Mouse (Mus musculus) ES-Bruce4 (cell line): ENCODE data around the gene Slc16a4. TPM values are rescaled to one million over a fixed set of nuclear protein-coding genes. Genes with fewer than 3 reads are reported as not detected.
A peak's percentile ranks its signal among the peaks of the same experiment; 100 is the strongest.

Experiments
- H3K27ac ChIP-seq: 2 replicates; pipeline ENCODE4 v1.5.1; 2012; ENCODE audit warnings: low read length, inconsistent platforms; ENCODE audit not compliant: insufficient read depth
- H3K27me3 ChIP-seq: 2 replicates; pipeline ENCODE4 v1.6.1; 2012; ENCODE audit warnings: mild to moderate bottlenecking, low read length, inconsistent platforms; ENCODE audit not compliant: control insufficient read depth, poor library complexity, insufficient read depth, severe bottlenecking
- H3K36me3 ChIP-seq: 2 replicates; pipeline ENCODE4 v1.6.1; 2012; ENCODE audit warnings: inconsistent platforms, mild to moderate bottlenecking, low read length, moderate library complexity; ENCODE audit not compliant: control insufficient read depth, poor library complexity, insufficient read depth, severe bottlenecking
- H3K4me1 ChIP-seq: one replicate; pipeline ENCODE4 v1.8.1; 2011; ENCODE audit warnings: low read length; ENCODE audit not compliant: control insufficient read depth, insufficient read depth
- H3K4me3 ChIP-seq: 2 replicates; pipeline ENCODE4 v1.5.1; 2011; ENCODE audit warnings: low read depth, mild to moderate bottlenecking, low read length
- H3K9ac ChIP-seq: 2 replicates; pipeline ENCODE4 v1.6.1; 2012; ENCODE audit warnings: low read depth, mild to moderate bottlenecking, inconsistent platforms; ENCODE audit not compliant: poor library complexity, severe bottlenecking
- H3K9me3 ChIP-seq: replicated peaks from 2 replicates; pipeline ENCODE4 v1.6.1; 2012; ENCODE audit warnings: mild to moderate bottlenecking, low read length, inconsistent platforms; ENCODE audit not compliant: control insufficient read depth, poor library complexity, insufficient read depth, severe bottlenecking
- CTCF ChIP-seq: IDR thresholded peaks from one replicate; pipeline ENCODE4 v1.8.1; 2011; ENCODE audit warnings: low read depth, low read length
- EP300 ChIP-seq: IDR thresholded peaks from 2 replicates; pipeline ENCODE4 v1.6.1; 2011; ENCODE audit warnings: low read depth, low read length; ENCODE audit not compliant: insufficient read depth
- POLR2A ChIP-seq: IDR thresholded peaks from one replicate; pipeline ENCODE4 v1.8.1; 2011; ENCODE audit warnings: low read length; ENCODE audit not compliant: insufficient read depth
- polyA plus RNA-seq: library from polyadenylated mRNA; stranded (reverse); fragments of >200 nt; gene quantifications from 2 replicates; pipeline ENCODE4 v1.2.4, GENCODE M21; 2011; ENCODE audit warnings: low read depth; ENCODE audit not compliant: missing spikeins, insufficient read depth, insufficient read length

Slc16a4 gene
- polyA plus RNA-seq, 1 experiment, result 0.88 TPM

GRCm38 (mm10) chr3:107345033-107345725 is 54.1 kb downstream of the Slc16a4 start:
- Histone ChIP-seq H3K36me3 (no peaks in the 10 kb centered on the region), H3K27me3 (no peaks in the 10 kb centered on the region), H3K9me3 (no peaks in the 10 kb centered on the region), H3K27ac (no peak overlapping the region), H3K9ac (no peak overlapping the region), H3K4me1 (no peaks in the 10 kb centered on the region), H3K4me3 (no peak overlapping the region)
- no peak for TF ChIP-seq CTCF
- TF ChIP-seq EP300, result no peak
- TF ChIP-seq POLR2A, result no peak

GRCm38 (mm10) chr3:107349006-107349405 is 58.0 kb downstream of the Slc16a4 start:
- Histone ChIP-seq H3K27ac (no peak overlapping the region), H3K4me3 (no peak overlapping the region), H3K4me1 (no peaks in the 10 kb centered on the region), H3K27me3 (no peaks in the 10 kb centered on the region), H3K9me3 (no peaks in the 10 kb centered on the region), H3K9ac (no peak overlapping the region), H3K36me3 (no peaks in the 10 kb centered on the region)
- TF ChIP-seq CTCF, result no peak
- no peak for TF ChIP-seq POLR2A
- no peak for TF ChIP-seq EP300

- Histone ChIP-seq H3K9me3 (no peaks in the 10 kb centered on the region), H3K27ac (no peak overlapping the region)
Measured at GRCm38 (mm10) chr3:107351706-107352105, 60.7 kb downstream of the Slc16a4 start.

GRCm38 (mm10) chr3:107355618-107356260 is 64.7 kb downstream of the Slc16a4 start:
- no peak overlapping the region for H3K9ac ChIP-seq
- H3K36me3 ChIP-seq, result no peaks in the 10 kb centered on the region
- TF ChIP-seq CTCF (no peak), EP300 (no peak)
- H3K9me3 ChIP-seq, result no peaks in the 10 kb centered on the region
- no peaks in the 10 kb centered on the region for H3K27me3 ChIP-seq
- H3K4me3 ChIP-seq, result no peak overlapping the region
- peaks cover 4% of the 10 kb centered on the region for H3K4me1 ChIP-seq
- H3K27ac ChIP-seq, result no peak overlapping the region; the same call in 1 of the 2 replicates

More at GRCm38 (mm10) chr3:107351706-107352105, 60.7 kb downstream of the Slc16a4 start:
- no peak overlapping the region for H3K9ac ChIP-seq
- H3K4me1 ChIP-seq, result no peaks in the 10 kb centered on the region
- no peak overlapping the region for H3K4me3 ChIP-seq
- TF ChIP-seq CTCF, result no peak
- no peak for TF ChIP-seq EP300
- TF ChIP-seq POLR2A, result no peak
- no peaks in the 10 kb centered on the region for H3K27me3 ChIP-seq
- H3K36me3 ChIP-seq, result no peaks in the 10 kb centered on the region

- no peaks in the 10 kb centered on the region for H3K36me3 ChIP-seq
- no peaks in the 10 kb centered on the region for H3K27me3 ChIP-seq
- H3K27ac ChIP-seq, result 0 out of 2 replicates have a peak overlapping the region, but pooled peaks have one; percentile 4
- TF ChIP-seq CTCF (peak; percentile 74), EP300 (no peak)
- H3K9ac ChIP-seq, result peak overlapping the region; percentile 23; the same call in 1 of the 2 replicates
- peak overlapping the region; percentile 8; the same call in 1 of the 2 replicates for H3K4me3 ChIP-seq
- H3K4me1 ChIP-seq, result peaks cover 4% of the 10 kb centered on the region
- H3K9me3 ChIP-seq, result no peaks in the 10 kb centered on the region
Measured at GRCm38 (mm10) chr3:107356964-107357441, 66.0 kb downstream of the Slc16a4 start.

GRCm38 (mm10) chr3:107357700-107358234 is 66.7 kb downstream of the Slc16a4 start:
- Histone ChIP-seq H3K9me3 (no peaks in the 10 kb centered on the region), H3K36me3 (no peaks in the 10 kb centered on the region), H3K4me3 (no peak overlapping the region), H3K9ac (no peak overlapping the region), H3K4me1 (peaks cover 4% of the 10 kb centered on the region), H3K27me3 (no peaks in the 10 kb centered on the region), H3K27ac (no peak overlapping the region)
- TF ChIP-seq CTCF (no peak), EP300 (no peak), POLR2A (no peak)
